Mouse (Mus musculus) liver, embryonic 14.5 days (tissue): ENCODE measurements around the gene Slc37a2.

Experiments
- CTCF ChIP-seq: IDR thresholded peaks from 2 replicates; pipeline ENCODE4 v1.5.1; 2016; ENCODE audit warnings: antibody characterized with exemption, low read depth, control low read depth
- EP300 ChIP-seq: IDR thresholded peaks from 2 replicates; pipeline ENCODE4 v1.6.1; 2016; ENCODE audit warnings: antibody characterized with exemption, low read depth

GRCm38 (mm10) chr9:37220755-37221154 lies 34.8 kb downstream of the Slc37a2 start:
- no peak for TF ChIP-seq CTCF
- no peak for TF ChIP-seq EP300
